Mouse (Mus musculus) testis, adult 2 months (tissue): Measurements from ENCODE around the gene Adra1d.

Source experiments
- CTCF ChIP-seq: fragments of 200-500 bp; IDR thresholded peaks from 2 replicates; pipeline ENCODE4 v1.5.1; 2012; ENCODE audit warnings: low read depth, mild to moderate bottlenecking, inconsistent platforms, low read length, moderate library complexity; ENCODE audit not compliant: control insufficient read depth, insufficient read depth, insufficient replicate concordance
- POLR2A ChIP-seq: fragments of 200-500 bp; IDR thresholded peaks from 2 replicates; pipeline ENCODE4 v1.6.1; 2012; ENCODE audit warnings: low read depth, mild to moderate bottlenecking, inconsistent platforms, low read length, moderate library complexity; ENCODE audit not compliant: control insufficient read depth

DNA sequence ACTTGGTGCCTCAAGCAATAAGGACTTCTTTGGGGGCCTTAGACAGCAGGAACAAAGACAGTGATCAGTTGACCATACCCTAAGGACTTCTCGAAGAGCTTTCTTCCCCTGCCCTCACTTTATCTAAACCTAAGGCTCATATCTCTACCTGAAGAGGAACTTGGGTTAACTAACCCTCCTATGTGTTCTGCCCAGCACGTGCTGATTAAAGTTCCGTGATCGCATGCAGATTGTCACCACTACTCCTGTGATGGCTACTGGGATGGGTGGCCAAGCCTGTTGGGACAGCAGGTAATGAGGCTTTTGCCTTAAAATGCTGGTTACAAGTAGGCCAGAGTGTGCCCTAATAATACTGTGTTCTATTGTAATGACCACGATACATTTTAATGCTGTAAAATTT is 26.9 kb downstream of the Adra1d start:
- TF ChIP-seq CTCF, result no peak
- no peak for TF ChIP-seq POLR2A
